Mouse (Mus musculus) G1E (cell line): ENCODE results near the gene Iffo2.

Experiments
- CTCF ChIP-seq: IDR thresholded peaks from 2 replicates; pipeline ENCODE4 v1.5.1; 2012; ENCODE audit warnings: low read depth, low read length, inconsistent platforms, mixed read lengths
- POLR2AphosphoS5 ChIP-seq: IDR thresholded peaks from 2 replicates; pipeline ENCODE4 v1.6.1; 2012; ENCODE audit warnings: low read depth, low read length, inconsistent platforms; ENCODE audit not compliant: insufficient replicate concordance
- TAL1 ChIP-seq: conservative IDR thresholded peaks from 2 replicates; pipeline ENCODE4 v1.6.1; 2012; ENCODE audit warnings: low read depth, low read length, inconsistent platforms, mixed read lengths

DNA sequence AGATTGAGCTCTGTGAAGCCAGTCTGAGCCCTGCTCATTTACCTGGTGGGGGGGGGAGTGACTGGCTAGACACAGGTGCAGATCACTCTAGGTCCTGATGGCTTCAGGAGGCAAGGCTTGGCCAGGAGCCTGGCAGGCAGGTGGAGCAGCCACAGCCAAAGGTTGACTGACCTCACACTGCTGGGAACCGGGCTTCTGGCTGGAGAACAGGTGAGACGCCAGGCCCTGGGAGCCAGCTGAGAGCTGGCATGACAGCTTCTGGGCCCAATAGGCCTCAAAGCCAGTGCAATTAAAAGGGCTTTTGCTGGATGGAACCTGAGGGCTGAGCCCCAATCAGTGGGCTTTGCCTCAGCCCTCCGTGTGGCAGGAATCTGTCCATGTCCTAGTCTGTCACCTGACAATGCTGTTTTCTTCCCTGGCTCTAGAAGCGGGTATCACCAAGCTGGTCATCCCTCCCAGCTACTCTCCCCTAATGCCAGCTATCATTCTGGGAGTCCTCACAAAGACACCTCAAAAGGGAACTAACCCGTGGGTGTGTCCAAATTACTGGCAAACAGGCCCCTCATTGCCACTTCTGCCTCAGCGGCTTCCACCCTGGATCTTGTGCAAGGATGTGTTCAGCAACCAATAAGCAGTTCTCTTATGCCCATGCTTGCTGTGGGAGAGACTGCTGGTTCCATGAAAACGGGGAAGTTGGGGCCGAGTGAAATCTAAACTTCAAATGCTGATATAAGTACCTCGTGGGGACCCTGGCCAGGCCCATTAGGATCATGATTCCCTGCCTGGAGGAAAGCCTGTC lies 36.9 kb upstream of the Iffo2 start:
- TF ChIP-seq CTCF (no peak), POLR2AphosphoS5 (no peak), TAL1 (no peak)
